Mouse (Mus musculus): ENCODE measurements at regions not wholly inside any gene's neighbourhood (a gene's known extent, or its start where the extent isn't known, plus 50 kb on each side); places are given as distances from the start of the nearest gene placed in this dataset.

- TF ChIP-seq POLR2A (IDR thresholded peaks at IDR 0.05; ENCODE audit: low read depth, low read length) (no peak), CTCF (IDR thresholded peaks at IDR 0.05; ENCODE audit: borderline replicate concordance, insufficient read depth, low read length) (no peak)
Measured at GRCm38 (mm10) chr12:52396178-52396841, 107.5 kb upstream of the Arhgap5 start.

Data from embryonic fibroblast, embryonic 13.5 days (primary cell).